Mouse (Mus musculus): ENCODE data around the gene Olfr1436.

DNA sequence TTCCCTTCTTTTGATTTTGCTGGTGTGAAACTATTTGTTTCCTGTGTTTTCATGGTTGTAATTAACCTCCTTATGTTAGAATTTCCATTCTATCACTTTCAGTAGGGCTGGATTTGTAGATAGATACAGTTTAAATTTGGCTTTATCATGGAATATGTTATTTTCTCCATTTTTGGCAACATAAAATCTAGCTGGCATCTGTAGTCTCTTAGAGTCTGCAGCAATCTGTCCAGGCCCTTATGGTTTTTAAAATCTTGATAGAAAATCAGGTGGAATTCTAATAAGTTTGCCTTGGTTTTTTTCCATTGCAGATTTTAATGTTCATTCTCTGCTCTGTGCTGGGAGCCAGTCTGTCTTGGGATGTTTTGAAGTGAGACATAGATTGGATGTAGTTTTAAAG lies 6.0 kb downstream of the Olfr1436 start:
- TF ChIP-seq POLR2A (IDR thresholded peaks at IDR 0.05; ENCODE audit: control insufficient read depth, low read depth, low read length) (no peak), CTCF (IDR thresholded peaks at IDR 0.05; ENCODE audit: control insufficient read depth, insufficient read depth, insufficient replicate concordance, low read depth, low read length) (no peak)

All from testis, adult 2 months (tissue).